Comparison of ENCODE assay signal across 7 mouse cellular contexts in genomic region chr2:119595308-119595707, GRCm38 (mm10). TPM values are rescaled to one million over a fixed set of nuclear protein-coding genes. Genes with fewer than 3 reads are reported as not detected.
DNase-seq lines count a peak whose midpoint lies in the region; ATAC-seq and TF ChIP-seq lines count a peak whose summit lies in the region.

No protein-coding gene starts in this region.

- peaks cover 50% of the 10 kb centered on the region for H3K4me1 ChIP-seq in megakaryocyte, embryonic 14.5 days
- peaks cover 29% of the 10 kb centered on the region for H3K4me1 ChIP-seq in forebrain, embryonic 12.5 days
- peaks cover 12% of the 10 kb centered on the region for H3K4me1 ChIP-seq in limb, embryonic 14.5 days (ENCODE audit: control insufficient read depth, insufficient read depth, low read length)
- peaks cover 16% of the 10 kb centered on the region; the same call in 1 of the 2 replicates for H3K4me1 ChIP-seq in stomach, embryonic 16.5 days (ENCODE audit: control insufficient read depth, insufficient read depth, low read length)

- peak overlapping the region; percentile 91 for H3K9ac ChIP-seq in forebrain, embryonic 12.5 days
- H3K9ac ChIP-seq in limb, embryonic 14.5 days (ENCODE audit: low read depth, low read length, severe bottlenecking), result peak overlapping the region; percentile 95
- H3K9ac ChIP-seq in stomach, embryonic 16.5 days (ENCODE audit: low read length), result peak overlapping the region; percentile 99

- H3K4me2 ChIP-seq in forebrain, embryonic 12.5 days, result peak overlapping the region; percentile 63
- H3K4me2 ChIP-seq in limb, embryonic 14.5 days (replicated peaks; ENCODE audit: low read depth, low read length, severe bottlenecking), result peak overlapping the region; percentile 66
- H3K4me2 ChIP-seq in stomach, embryonic 16.5 days (ENCODE audit: low read depth, low read length), result peak overlapping the region; percentile 70

- H3K4me3 ChIP-seq in megakaryocyte, embryonic 14.5 days (replicated peaks), result peak overlapping the region; percentile 99
- peak overlapping the region; percentile 83 for H3K4me3 ChIP-seq in forebrain, embryonic 12.5 days (replicated peaks)
- peak overlapping the region; percentile 97 for H3K4me3 ChIP-seq in limb, embryonic 14.5 days (replicated peaks; ENCODE audit: low read length)
- H3K4me3 ChIP-seq in stomach, embryonic 16.5 days (replicated peaks; ENCODE audit: low read length), result peak overlapping the region; percentile 93

- no peak for TF ChIP-seq POLR2A in limb, embryonic 14.5 days (IDR thresholded peaks at IDR 0.05; ENCODE audit: borderline replicate concordance, extremely low read depth, insufficient read depth, insufficient read length)

- ATAC-seq in megakaryocyte, adult 5-6 weeks (ENCODE audit: poor library complexity, severe bottlenecking), result no peak
- ATAC-seq in forebrain, embryonic 12.5 days (ENCODE audit: low FRiP score), result no peak
- no peak for ATAC-seq in limb, embryonic 14.5 days (ENCODE audit: low FRiP score, low read depth)
- no peak for ATAC-seq in stomach, embryonic 16.5 days (ENCODE audit: insufficient read depth, low FRiP score)

- DNase-seq in limb, embryonic 14.5 days (ENCODE audit: low spot score), result no peak
- no peak for DNase-seq in MN1 (ENCODE audit: low spot score)
- DNase-seq in left cerebral cortex, adult 11 months (ENCODE audit: low spot score), result no peak

- H3K9me3 ChIP-seq in megakaryocyte, embryonic 14.5 days, result no peaks in the 10 kb centered on the region
- no peaks in the 10 kb centered on the region for H3K9me3 ChIP-seq in forebrain, embryonic 12.5 days
- H3K9me3 ChIP-seq in limb, embryonic 14.5 days (ENCODE audit: control insufficient read depth, low read length), result no peaks in the 10 kb centered on the region
- H3K9me3 ChIP-seq in stomach, embryonic 16.5 days (replicated peaks; ENCODE audit: control insufficient read depth, low read length), result no peaks in the 10 kb centered on the region

- 63% methylated on average over 4 of the region's 4 CpGs for WGBS in forebrain, embryonic 12.5 days
- WGBS in limb, embryonic 14.5 days, result 39% methylated on average over 4 of the region's 4 CpGs
- 26% methylated on average over 4 of the region's 4 CpGs for WGBS in stomach, embryonic 16.5 days

- no peaks in the 10 kb centered on the region for H3K27me3 ChIP-seq in megakaryocyte, embryonic 14.5 days (replicated peaks)
- H3K27me3 ChIP-seq in forebrain, embryonic 12.5 days, result no peaks in the 10 kb centered on the region
- H3K27me3 ChIP-seq in limb, embryonic 14.5 days (ENCODE audit: control insufficient read depth, insufficient read depth, low read length), result no peaks in the 10 kb centered on the region
- no peaks in the 10 kb centered on the region for H3K27me3 ChIP-seq in stomach, embryonic 16.5 days (ENCODE audit: control insufficient read depth, insufficient read depth, low read length)

- H3K27ac ChIP-seq in forebrain, embryonic 12.5 days, result no peak overlapping the region
- no peak overlapping the region for H3K27ac ChIP-seq in limb, embryonic 14.5 days (replicated peaks; ENCODE audit: low read depth, low read length)
- peak overlapping the region; percentile 95; the same call in 1 of the 2 replicates for H3K27ac ChIP-seq in stomach, embryonic 16.5 days (ENCODE audit: low read length)

- peaks cover 49% of the 10 kb centered on the region for H3K36me3 ChIP-seq in megakaryocyte, embryonic 14.5 days (replicated peaks; ENCODE audit: low read length)
- H3K36me3 ChIP-seq in forebrain, embryonic 12.5 days (replicated peaks), result peaks cover 42% of the 10 kb centered on the region
- peaks cover 35% of the 10 kb centered on the region for H3K36me3 ChIP-seq in limb, embryonic 14.5 days (ENCODE audit: control insufficient read depth, insufficient read depth, low read length)
- H3K36me3 ChIP-seq in stomach, embryonic 16.5 days (ENCODE audit: control insufficient read depth, insufficient read depth, low read length), result peaks cover 8% of the 10 kb centered on the region; the same call in 1 of the 2 replicates

RNA-seq across cellular contexts. Expression of gene Nusap1, which starts 22.8 kb away (rescaled TPM):
- 1.3 TPM in 1 of 2 replicates, not detected in the other for polyA plus RNA-seq in megakaryocyte, embryonic 14.5 days (2012; ENCODE audit: insufficient read depth, low replicate concordance)
- 144 and 159 TPM in 2 replicates for total RNA-seq in megakaryocyte, adult 5-6 weeks (2015)
- total RNA-seq in megakaryocyte, adult 5-6 weeks (2017), result 156 and 168 TPM in 2 replicates
- 110 and 111 TPM in 2 replicates for polyA plus RNA-seq in forebrain, embryonic 12.5 days (2016; fragmentation: Nextera tagmentation; extraction: Ambion mirVana)
- 24.3 and 37.8 TPM in 2 replicates for polyA plus RNA-seq in limb, embryonic 14.5 days (2012; rRNA removed)
- 51.9 and 58.6 TPM in 2 replicates for polyA plus RNA-seq in limb, embryonic 14.5 days (2014; fragmentation: Nextera tagmentation; extraction: Ambion mirVana)
- 62.7 and 65.4 TPM in 2 replicates for polyA plus RNA-seq in stomach, embryonic 16.5 days (2015; fragmentation: Nextera tagmentation; extraction: Ambion mirVana)

RNA-seq across cellular contexts. Expression of gene Oip5, which starts 23.0 kb away (rescaled TPM):
- polyA plus RNA-seq in megakaryocyte, embryonic 14.5 days (2012; ENCODE audit: insufficient read depth, low replicate concordance), result 4.8 TPM in 1 of 2 replicates, not detected in the other
- total RNA-seq in megakaryocyte, adult 5-6 weeks (2015), result 17.7 and 20.5 TPM in 2 replicates
- total RNA-seq in megakaryocyte, adult 5-6 weeks (2017), result 15.3 and 17.2 TPM in 2 replicates
- 35.1 and 35.6 TPM in 2 replicates for polyA plus RNA-seq in forebrain, embryonic 12.5 days (2016; fragmentation: Nextera tagmentation; extraction: Ambion mirVana)
- polyA plus RNA-seq in limb, embryonic 14.5 days (2012; rRNA removed), result 19.6 and 19.8 TPM in 2 replicates
- polyA plus RNA-seq in limb, embryonic 14.5 days (2014; fragmentation: Nextera tagmentation; extraction: Ambion mirVana), result 16.3 and 16.6 TPM in 2 replicates
- 22.3 and 24.9 TPM in 2 replicates for polyA plus RNA-seq in stomach, embryonic 16.5 days (2015; fragmentation: Nextera tagmentation; extraction: Ambion mirVana)

RNA-seq across cellular contexts. Expression of gene Chp1, which starts 47.8 kb away (rescaled TPM):
- 9.7 and 15.1 TPM in 2 replicates for polyA plus RNA-seq in megakaryocyte, embryonic 14.5 days (2012; ENCODE audit: insufficient read depth, low replicate concordance)
- 90.6 and 99.8 TPM in 2 replicates for total RNA-seq in megakaryocyte, adult 5-6 weeks (2015)
- 94.3 and 133 TPM in 2 replicates for total RNA-seq in megakaryocyte, adult 5-6 weeks (2017)
- 60.7 and 61.7 TPM in 2 replicates for polyA plus RNA-seq in forebrain, embryonic 12.5 days (2016; fragmentation: Nextera tagmentation; extraction: Ambion mirVana)
- polyA plus RNA-seq in limb, embryonic 14.5 days (2012; rRNA removed), result 53.8 and 61.7 TPM in 2 replicates
- polyA plus RNA-seq in limb, embryonic 14.5 days (2014; fragmentation: Nextera tagmentation; extraction: Ambion mirVana), result 55.6 and 64.4 TPM in 2 replicates
- 92.4 and 110 TPM in 2 replicates for polyA plus RNA-seq in stomach, embryonic 16.5 days (2015; fragmentation: Nextera tagmentation; extraction: Ambion mirVana)

RNA-seq across cellular contexts. Expression of gene Exd1, which starts 47.9 kb away (rescaled TPM):
- 0.01 TPM in 1 of 2 replicates, not detected in the other for polyA plus RNA-seq in megakaryocyte, embryonic 14.5 days (2012; ENCODE audit: insufficient read depth, low replicate concordance)
- total RNA-seq in megakaryocyte, adult 5-6 weeks (2015), result 0.48 TPM in 1 of 2 replicates, not detected in the other
- total RNA-seq in megakaryocyte, adult 5-6 weeks (2017), result 0.04 TPM in 1 of 2 replicates, not detected in the other
- polyA plus RNA-seq in forebrain, embryonic 12.5 days (2016; fragmentation: Nextera tagmentation; extraction: Ambion mirVana), result 0.22 and 0.27 TPM in 2 replicates
- polyA plus RNA-seq in limb, embryonic 14.5 days (2012; rRNA removed), result 0.12 and 0.19 TPM in 2 replicates
- polyA plus RNA-seq in limb, embryonic 14.5 days (2014; fragmentation: Nextera tagmentation; extraction: Ambion mirVana), result 0.12 and 0.39 TPM in 2 replicates
- 0.18 and 0.24 TPM in 2 replicates for polyA plus RNA-seq in stomach, embryonic 16.5 days (2015; fragmentation: Nextera tagmentation; extraction: Ambion mirVana)

Comparison
In these comparisons a context has a peak if more than half of its experiments do, and no peak if none do; other contexts are left out.
1. RNA of gene Nusap1, which starts 22.8 kb away (polyA plus RNA-seq): 110 to 111 TPM in forebrain, embryonic 12.5 days, 62.7 to 65.4 TPM in stomach, embryonic 16.5 days and 24.3 to 58.6 TPM in limb, embryonic 14.5 days; 1.3 TPM in megakaryocyte, embryonic 14.5 days; every median in the first group is over 10 times any median in the second.
2. Peak in every context shown above with its lines, with median percentiles within 50 percentile points of each other: H3K4me3 ChIP-seq, H3K4me2 ChIP-seq and H3K9ac ChIP-seq.